Mouse (Mus musculus) layer of hippocampus, adult 6 months (tissue): ENCODE measurements around the gene Il18rap. TPM values are rescaled to one million over a fixed set of nuclear protein-coding genes. Genes with fewer than 3 reads are reported as not detected.

Experiments used
- long read RNA-seq, 2 experiments: library from polyadenylated mRNA; unstranded; transcript quantifications; one replicate each; pipeline ENCODE4 v2.0.0; 2019 to 2020
- polyA plus RNA-seq: library from polyadenylated mRNA; unstranded; fragments of <200 nt; fragmentation: Nextera tagmentation; gene quantifications from 2 replicates; pipeline ENCODE4 v1.2.3, GENCODE M21; 2021

Il18rap gene
- polyA plus RNA-seq = 0.04 TPM in 1 of 2 replicates, not detected in the other
- long read RNA-seq, experiment 1 = 0 reads
- long read RNA-seq, experiment 2 = 0 reads

GRCm38 (mm10) chr1:40514851-40515585 is at the start of gene Il18rap:
Gene Il18rap, plus strand, starts transcription at chr1:40515362.

GRCm38 (mm10) chr1:40465477-40466430 is 49.4 kb upstream of the Il18rap start, which contains the start of gene Il18r1:
Gene Il18r1, plus strand, starts transcription at chr1:40465552.

GRCm38 (mm10) chr1:40579784-40580183 is 64.6 kb downstream of the Il18rap start, which contains the start of gene Slc9a4:
Gene Slc9a4, plus strand, starts transcription at chr1:40580081.

Other genes with a start within 250 kb of the Il18rap start
- 0.14 and 0.26 TPM in 2 replicates for gene Il1rl2, start 190.8 kb upstream of the Il18rap start, polyA plus RNA-seq
- gene Il1rl1, start 85.8 kb upstream of the Il18rap start, polyA plus RNA-seq = 0.04 and 0.16 TPM in 2 replicates
- gene Il18r1, start 49.8 kb upstream of the Il18rap start, polyA plus RNA-seq = not detected in 2 replicates
- 3.1 and 3.2 TPM in 2 replicates for gene Slc9a4, start 64.7 kb downstream of the Il18rap start, polyA plus RNA-seq
- gene Slc9a2, start 165.2 kb downstream of the Il18rap start, polyA plus RNA-seq = 2.2 and 2.5 TPM in 2 replicates